Mouse (Mus musculus): ENCODE measurements around the gene 1700019D03Rik.

Gene 1700019D03Rik

DNA sequence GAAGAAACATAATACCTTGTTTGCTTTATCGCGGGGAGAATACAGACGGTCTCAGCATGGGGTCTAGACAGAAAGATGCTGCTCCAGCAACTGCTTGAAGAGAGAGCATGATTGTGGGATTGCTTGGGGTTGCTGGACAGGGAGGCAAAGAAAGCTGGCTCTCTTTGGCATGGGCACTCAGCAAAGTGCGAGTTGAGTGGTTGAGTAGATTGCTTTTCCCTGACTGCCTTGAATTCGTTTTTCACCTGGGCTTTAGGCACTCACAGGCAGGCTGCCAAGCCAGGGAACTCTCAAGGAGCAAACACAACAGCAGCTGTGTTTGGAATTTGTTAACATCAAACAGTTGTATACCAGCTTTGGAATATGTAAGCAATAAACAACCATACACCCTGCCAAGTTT, at the start of gene 1700019D03Rik:
TSS of gene 1700019D03Rik (minus strand) at position 101 of the 400 bp plus-strand sequence.
- DNase-seq (ENCODE audit: low spot score), result no peak

DNA sequence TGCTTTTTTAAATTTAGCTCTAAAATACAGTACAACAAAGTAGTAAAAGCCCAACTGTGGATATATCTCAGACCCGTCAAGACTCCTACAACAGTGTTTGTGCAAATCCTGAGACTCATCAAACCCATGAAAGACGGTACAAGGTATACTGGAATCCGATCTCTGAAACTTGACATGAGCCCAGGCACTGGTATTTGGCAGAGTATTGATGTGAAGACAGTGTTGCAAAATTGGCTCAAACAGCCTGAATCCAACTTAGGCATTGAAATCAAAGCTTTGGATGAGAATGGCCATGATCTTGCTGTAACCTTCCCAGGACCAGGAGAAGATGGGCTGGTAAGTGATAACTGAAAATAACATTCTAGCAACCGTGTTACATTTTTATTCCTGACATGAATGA, 43.9 kb upstream of the 1700019D03Rik start:
- DNase-seq (ENCODE audit: low spot score), result no peak

DNA sequence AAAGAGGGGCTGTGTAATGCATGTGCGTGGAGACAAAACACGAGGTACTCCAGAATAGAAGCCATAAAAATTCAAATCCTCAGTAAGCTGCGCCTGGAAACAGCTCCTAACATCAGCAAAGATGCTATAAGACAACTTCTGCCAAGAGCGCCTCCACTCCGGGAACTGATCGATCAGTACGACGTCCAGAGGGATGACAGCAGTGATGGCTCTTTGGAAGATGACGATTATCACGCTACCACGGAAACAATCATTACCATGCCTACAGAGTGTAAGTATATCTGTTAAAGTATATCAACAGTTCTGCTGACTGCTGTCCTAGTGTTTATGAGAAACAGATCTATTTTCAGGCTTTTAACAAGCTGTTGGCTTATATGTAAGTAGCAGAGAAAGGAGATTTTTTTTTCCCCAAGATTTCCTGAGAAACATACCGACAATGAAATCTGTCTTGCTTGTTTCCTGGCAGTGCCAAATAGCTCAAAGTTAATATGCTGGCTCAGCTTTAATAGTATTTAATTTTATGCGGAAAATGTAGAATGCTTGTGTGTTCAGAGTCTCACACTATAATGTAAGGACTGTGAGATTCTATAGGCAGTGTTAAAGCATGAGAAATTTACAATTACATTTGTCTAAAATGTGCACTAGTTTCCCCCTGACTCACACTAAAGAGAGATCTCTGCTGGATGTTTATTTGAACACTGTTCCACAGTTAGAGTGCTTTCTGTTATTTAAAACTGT, 42.1 kb upstream of the 1700019D03Rik start:
- DNase-seq (ENCODE audit: low spot score), result no peak

DNA sequence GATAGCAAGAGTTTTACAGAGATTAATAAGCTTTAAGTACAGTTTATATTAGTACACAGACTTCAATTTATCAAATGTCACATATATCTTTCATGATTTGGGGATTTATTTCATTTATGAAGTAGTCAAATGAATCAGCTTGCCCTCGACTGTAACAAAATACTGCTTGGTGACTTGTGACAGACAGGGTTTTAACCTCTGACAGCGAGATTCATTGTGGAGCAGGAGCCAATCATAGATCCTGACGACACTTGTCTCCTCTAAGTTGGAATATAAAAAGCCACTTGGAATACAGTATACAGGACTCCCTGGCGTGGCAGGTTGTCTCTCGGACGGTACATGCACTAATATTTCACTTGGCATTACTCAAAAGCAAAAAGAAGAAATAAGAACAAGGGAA, 41.4 kb upstream of the 1700019D03Rik start, which contains the start of gene Mstn:
TSS of gene Mstn (plus strand) at position 301 of the 400 bp plus-strand sequence.
- no peak for DNase-seq (ENCODE audit: low spot score)

DNA sequence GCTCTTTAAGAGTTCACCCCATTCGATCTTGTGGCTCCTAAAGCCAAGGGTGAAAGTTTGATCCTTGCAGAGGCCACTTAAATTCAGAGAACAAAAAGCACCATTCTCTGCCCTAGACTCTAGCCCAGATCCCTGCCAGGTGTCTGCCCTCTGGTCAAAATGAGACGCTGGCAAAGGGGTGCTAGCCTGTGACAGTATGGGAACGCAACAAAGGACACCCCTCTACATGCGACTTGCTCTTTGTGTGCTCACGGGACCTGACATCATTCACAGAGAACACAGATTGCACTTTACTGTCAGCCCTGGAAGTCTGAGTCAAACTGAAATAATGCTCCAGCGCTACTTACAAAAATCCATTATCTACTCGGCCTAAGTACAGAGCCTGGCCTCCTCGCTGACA, 40.5 kb upstream of the 1700019D03Rik start:
- no peak for DNase-seq (ENCODE audit: low spot score)

DNA sequence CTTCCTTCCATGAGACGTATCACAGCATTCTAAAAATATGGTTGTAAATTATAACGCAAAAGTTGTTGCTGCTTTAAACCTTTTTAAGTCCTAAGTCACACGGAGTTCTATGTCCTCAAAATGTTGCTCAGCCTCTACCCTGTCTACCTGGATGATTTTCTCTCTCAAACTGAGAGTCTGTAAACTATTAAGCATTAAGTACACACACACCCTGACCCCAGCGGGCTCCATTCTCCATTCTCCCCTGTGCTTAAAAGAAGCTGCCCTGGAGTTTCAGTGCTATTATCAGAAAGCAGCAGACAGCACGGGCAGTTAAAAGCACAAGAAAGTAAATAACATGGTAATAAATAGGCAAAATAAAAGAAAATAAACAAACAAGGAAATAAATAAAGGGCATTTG, 39.1 kb upstream of the 1700019D03Rik start:
- DNase-seq (ENCODE audit: low spot score), result no peak

DNA sequence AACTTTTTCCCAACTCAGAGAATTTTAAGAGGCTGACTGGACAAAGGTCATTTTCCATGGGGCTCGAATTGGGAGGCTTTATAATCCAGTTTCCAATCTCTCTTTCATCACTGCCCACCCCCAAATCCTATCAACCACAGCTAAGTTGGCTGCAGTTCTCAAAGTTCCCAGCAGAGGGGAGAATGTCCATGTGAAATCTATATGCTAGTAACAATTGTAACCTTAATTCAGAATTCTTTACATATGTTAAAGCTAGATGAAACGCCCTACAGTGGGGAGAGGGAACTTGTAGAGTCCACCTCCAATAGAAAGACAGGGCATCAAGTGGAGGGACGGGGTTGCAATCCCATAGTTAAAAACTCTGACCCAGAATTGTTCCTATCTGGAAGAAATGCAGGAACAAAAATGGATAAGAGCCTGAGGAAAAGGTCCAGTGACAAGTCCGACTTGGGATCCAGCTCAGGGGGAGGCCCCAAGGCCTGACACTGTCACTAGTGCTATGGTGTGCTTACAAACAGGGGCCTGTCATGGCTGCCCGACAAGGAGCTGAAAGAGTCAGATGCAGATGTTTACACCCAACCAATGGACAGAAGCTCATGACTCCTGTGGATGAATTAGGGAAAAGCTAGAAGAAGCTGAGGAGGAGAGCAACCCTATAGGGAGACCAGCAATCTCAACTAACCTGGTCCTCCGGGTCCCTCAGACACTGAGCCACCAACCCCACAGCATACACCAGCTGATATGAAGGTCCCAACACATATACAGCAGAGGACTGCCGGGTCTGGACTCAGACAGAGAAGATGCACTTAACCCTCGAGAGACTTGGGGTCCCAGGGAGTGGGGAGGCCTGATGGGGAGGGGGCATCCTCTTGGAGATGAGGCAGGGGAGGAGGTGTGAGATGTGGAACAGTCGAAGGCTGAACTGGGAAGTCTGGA, 33.4 kb upstream of the 1700019D03Rik start:
- peak; percentile 39 for DNase-seq (ENCODE audit: low spot score)

DNA sequence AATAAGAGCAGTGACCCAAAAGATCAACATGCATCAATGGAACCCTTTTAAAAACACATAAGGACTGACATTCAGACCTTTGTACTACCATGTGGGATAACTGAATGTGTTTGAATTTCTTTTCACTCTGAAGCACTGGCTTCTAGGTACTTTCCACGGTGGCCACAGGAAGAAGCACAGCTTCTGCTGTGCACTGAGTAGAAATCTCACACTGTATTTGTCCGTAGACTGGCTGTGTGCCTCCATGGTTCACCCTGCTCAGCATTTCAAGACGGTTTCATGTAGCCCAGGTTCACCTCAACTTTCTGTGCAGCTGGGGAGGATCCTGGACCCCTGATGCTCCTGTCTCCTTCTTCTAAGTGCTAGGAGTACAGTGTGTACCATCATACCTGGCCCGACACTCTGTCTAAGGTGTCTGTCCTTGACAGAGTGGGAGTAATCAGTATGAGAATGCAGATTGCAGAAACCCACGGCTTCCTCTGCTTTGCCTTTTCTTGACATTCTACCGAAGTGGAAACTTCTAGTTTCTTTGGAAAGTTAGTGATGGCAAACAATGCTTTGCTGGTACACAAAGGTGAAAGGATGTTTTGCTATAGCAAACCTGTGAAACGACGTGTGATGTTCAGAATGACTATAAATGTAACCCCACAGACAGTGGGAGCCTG, 29.9 kb upstream of the 1700019D03Rik start:
- no peak for DNase-seq (ENCODE audit: low spot score)

DNA sequence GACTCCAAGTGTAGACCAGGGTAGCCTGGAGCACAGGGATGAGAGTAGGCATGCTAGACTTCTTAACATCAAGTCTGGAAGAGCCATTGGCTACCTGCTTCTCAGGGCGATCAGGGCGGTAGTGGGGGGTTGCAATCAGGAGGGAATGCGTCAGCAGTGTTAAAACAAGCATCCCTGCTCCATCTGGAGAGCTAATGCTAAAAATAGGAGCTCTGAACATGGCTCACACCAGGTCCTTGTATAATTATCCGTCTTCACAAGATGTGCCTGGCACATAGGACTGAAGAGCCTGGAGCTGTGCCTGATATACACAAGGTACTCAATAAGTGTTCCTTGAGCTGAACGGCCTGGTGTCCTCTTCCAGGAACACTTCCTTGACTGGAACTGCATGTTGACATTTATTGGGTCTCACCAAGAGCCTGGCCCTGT, 17.5 kb upstream of the 1700019D03Rik start:
- no peak for DNase-seq (ENCODE audit: low spot score)

DNA sequence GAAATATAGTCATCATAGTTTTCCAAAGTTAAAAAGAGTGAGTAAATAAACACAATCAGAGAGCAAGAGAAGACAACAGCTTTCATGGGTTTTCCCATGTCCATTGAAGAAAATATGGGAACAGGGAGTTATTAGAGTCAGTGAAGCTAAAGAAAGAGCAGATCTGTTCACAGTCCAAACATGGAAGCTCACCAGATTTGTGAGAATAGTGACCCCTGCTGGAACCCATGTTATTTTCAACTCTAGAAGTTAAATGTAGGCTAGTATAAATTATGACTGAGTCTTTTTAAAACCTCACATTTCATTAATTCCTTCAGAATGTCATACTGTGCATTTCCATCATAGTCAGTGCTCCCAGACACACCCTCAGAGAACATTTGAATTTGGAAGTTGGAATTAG, 12.6 kb upstream of the 1700019D03Rik start:
- peak; percentile 12 for DNase-seq (ENCODE audit: low spot score)

DNA sequence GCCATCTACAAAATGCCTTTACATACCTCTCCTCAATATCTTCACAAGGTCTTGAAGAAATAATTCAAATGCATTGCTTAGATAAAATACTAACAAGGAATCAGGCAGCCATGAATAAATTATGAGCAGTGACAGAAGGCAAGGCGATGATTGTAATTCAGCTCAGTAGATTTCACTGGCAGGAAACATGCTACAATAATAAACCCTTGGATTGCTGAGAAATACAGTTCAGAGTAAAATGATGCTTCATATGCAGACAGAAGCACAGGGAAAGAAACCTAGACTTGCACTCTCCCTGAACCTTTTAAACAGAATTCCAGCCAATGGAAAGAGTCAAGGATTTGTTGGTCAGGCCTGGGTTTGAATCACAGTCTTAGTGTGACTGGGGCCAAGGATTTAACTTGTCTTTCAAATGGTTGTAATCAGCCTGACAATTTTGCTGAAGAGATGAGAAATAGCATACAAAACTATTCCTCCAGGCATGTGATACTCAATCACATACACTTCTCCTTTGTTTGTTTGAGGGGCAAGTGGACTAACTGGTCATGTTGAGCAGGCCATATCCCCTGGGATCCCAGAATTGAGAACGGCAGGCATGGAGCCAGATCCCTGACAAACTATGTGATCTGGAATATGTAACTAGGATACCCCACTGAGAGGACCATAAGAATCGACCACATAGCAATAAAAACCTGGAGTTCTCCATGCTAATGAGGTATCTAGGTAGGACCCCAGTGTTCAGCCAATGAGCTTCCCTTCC, 1.1 kb downstream of the 1700019D03Rik start:
- no peak for DNase-seq (ENCODE audit: low spot score)

DNA sequence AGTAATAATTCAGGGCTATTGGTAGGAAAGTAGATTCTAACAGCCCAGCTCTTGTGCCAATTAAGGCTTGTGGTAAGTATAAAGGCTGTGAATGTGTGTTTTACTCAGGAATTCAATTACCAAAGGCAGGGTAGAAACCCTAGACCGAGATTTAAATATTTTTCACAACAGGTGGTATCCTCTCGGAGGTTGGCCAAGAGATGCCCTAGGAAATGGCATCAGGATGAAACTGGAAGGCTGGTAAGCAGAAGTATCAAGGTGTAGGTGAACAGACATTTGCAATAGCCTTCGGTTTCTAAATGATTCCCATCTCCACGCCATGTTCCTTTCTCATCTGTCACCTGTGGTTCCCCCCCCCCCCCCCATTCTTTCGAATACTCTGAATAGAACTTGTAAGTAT, 4.4 kb downstream of the 1700019D03Rik start:
- DNase-seq (ENCODE audit: low spot score), result no peak

DNA sequence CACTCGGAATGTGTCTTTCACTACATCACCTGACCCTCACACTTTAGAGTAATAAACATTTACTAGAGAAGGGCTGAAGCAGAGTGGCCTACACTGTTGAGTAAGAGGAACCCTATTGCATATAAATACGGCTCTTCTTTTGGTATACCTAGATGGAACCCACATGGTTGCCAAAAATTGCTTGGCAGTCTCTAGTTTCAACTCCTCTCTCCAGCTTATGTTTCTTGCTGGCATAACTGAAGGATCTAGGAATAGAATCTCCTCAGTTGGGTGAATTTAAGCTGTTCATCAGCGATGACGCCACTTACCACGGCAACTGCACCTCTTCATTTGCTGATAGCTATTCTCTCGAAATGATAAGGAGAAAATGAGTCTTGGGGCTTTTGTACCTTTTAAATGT, 5.3 kb downstream of the 1700019D03Rik start:
- no peak for DNase-seq (ENCODE audit: low spot score)

DNA sequence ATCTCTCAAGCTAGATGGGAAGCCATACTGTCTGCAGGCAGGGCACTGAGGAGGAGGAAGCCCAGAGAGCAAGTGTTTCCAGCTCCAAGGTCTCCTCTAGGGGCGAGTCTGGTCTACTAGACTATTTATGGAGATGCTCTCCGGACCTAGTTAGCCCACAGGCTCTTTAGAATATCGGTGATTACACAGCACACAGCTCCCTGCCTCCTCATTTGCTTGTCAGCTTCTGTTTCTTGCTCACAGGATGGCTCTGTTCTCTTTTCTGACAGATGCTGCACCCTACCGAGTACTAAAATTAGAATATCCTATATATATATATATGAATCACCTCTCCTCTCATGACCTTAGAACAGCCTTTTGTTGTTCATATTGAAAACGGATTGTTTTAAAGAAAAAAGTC, 33.3 kb downstream of the 1700019D03Rik start:
- no peak for DNase-seq (ENCODE audit: low spot score)

DNA sequence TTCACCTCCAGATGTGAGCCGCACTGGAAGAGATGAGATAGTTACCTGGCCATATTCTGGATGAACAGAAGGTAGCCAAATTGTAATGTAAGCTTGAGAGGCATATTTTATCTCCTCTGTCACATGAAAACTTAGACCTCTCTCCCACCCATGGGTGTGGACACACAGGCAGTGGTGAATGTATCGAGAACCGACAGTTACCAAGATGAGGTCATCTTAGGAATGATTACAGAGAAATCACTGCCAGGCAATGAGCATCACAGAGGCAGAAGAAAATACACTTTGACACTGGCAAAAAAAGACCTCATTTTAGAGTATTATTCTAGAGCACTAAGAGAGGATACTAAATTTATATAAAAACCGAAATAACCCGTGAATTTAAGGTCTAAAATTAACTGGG, 46.8 kb downstream of the 1700019D03Rik start:
- DNase-seq (ENCODE audit: low spot score), result no peak

DNA sequence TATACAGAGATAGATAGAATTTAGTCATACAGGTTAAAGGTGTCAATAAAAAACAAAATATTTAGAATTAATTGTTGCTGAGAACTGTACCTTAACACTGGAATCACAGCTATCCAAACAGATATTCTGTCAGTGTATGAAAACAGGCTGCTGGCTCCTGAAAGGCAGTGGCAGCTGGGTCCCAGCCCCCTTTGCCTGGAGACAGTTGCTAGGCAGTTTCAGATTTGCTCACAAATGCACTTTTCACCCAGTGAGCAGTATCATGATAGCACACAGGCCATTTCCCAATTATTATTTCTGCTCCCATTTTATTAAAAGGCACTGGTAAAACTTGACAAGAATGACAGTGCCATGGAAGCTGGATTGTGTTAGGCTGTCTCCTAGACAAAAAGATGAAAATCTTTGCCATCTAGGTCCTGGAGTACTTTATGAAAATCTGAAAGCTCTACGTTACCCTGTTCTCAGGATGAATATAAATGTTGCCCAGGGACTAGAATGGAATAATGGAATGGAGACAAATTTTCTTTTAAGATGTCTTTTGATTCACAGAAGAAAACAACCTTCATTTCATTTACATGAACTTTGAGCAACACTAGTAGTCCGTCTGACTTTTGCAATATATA, 48.0 kb downstream of the 1700019D03Rik start:
- no peak for DNase-seq (ENCODE audit: low spot score)

DNA sequence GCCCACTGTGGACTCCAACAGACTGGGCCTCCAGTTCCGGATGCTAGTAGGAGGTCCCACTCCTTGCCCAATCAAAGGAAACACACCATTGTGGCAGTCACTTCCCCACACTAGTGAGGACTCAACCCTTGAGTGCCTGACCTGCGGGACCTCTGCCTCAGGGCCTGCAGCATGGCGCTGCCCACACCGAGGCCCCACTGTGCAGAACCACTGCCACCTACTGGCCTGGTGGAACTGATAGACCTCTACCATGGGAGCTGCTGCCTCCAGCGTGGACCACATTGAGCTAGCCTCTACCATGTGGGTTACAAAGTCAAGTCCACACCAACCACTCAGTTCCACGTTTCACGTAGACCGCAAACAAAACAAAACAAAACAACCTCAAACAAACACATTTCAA, 55.4 kb downstream of the 1700019D03Rik start:
- DNase-seq (ENCODE audit: low spot score), result no peak

DNA sequence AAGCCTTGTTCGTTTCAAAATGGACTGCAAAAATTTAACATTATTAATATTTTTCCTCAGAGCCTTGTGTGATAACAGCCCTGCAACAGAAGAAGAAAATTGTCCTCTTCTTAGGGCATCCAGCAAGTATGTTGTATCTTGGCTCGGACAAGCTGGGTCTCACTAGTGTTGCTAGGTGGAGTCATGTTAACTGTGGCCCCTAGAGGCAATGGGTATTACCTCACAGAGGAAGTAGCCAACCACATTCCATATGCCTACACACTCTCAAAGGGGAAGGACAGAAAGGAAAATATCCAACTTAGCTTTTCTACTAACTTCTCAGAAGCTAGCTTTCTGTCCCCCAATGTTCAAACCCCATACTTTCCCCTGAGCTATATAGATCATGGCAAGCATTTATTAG, 56.9 kb downstream of the 1700019D03Rik start:
- no peak for DNase-seq (ENCODE audit: low spot score)

DNA sequence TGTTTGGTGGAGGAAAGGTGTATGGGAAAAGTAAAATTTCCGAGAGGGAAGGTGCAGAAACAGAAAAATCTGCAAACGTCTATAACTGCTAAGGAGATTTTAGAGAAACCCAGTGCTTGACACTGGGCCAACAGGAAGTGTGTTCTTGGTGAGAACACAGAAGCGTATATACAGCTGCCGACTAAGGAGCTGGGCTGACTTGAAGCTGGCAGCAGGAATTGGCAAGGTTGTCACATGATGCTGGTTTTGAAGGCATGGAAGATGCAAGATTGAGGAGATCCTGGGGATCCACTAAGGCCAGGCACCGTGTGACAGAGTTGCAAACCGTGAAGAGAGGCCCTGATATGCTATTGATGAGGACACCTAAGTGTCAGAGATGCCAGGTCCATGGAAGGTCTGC, 59.8 kb downstream of the 1700019D03Rik start:
- no peak for DNase-seq (ENCODE audit: low spot score)

DNA sequence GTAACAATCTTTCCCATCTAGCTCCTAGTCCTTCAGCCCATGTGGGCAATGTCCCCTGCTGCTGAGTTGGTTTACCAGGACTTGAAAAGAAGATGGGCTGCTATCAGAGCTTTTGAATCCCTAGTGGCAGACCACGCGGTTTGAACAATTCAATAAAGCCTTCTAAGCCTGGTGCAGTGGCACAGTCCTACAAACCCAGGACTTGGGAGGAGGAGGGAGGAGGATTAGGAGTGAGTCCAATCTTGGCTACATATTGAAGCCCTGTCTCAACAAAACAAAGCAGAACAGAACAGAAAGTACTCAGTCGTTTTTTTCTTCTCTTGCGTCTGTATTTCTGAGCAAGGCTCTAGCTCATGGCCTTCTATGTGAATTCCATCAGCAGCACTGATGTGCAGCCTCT, 63.2 kb downstream of the 1700019D03Rik start:
- DNase-seq (ENCODE audit: low spot score), result no peak

DNA sequence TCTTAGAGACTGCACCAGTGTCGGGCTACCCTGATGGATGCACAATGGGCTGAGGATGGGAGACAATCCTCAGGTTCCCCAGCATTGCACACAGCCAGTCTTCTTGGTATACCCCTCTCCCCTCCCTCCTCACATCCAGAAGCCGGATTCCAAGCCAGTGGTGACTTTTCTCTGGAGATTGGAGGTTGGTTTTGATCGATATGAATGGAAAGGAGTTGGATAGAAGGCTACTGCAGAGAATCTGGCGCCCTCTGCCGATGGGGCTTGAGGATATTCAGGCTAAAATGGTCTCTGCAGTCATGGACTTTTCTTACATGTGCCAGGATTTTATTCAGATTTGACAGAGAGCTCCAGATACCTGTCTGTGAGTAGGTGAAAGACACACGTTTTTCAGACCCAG, 64.9 kb downstream of the 1700019D03Rik start:
- peak; percentile 19 for DNase-seq (ENCODE audit: low spot score)

Measured in lung, postnatal 25 days (tissue).